Mouse (Mus musculus): ENCODE results near the gene Slc16a10.

Gene Slc16a10

DNA sequence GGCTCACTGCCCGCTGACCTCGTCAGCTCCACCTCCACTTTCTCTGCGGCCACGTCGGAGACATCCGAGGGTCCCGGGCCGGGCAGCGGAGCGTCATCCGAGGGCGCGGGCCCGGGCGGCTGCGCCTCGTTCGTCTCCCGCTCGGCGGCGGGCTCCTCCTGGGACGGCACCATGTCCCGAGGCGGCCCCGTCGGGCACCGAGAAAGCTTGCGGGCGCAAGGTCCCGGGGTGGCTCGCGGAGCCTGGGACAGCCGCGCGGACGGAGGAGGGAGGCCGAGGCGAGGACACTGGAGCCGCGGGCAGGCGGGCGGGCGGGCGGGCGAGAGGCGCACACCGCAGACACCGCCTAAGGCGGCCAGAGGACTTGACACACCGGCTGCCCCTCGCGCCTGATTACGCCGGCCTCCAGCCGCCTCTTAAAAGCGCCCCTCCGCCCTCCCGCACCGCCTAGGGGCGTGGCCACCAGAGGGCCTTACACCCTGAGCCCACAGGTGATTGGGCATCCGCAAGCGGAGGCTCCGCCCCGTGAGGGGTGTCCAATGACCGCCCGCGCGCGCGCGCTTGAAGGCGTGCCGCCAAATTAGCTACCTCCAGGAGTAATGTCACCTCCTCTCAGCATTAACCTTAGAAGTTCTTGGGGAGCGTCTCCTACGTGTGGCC is at the start of gene Slc16a10:
Gene Slc16a10 (minus strand): TSS at position 395 of the 660 bp plus-strand sequence.
- DNase-seq, result peak; percentile 98

DNA sequence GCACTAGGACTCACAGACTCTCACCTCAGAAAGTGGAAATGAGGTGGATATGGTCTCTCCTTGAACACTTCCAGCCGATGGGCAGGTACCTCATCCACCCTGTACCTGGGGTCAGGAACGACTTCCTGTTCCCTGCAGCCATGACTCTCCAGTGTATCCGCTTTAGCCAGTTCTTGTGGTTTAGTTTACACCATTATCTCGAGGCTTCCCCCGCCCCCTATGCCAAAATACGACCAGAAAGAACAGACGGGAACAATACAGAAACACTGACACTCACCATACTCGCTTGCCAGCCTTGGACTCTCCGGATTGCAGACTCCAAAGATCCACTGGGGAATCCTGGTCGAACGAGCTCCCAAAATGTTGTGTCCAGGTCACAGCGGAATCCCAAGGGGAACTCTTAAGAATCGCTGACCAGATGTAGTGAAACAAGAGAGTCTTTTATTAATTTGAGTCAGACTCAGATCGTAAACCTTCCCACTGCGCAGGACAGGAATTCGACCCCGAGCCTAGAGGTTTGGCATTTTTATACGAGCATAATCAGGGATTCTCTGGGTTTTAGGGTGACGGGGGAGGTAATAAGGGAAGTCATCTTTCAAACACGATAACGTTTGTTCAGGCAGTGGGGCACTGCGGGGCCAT is 49.4 kb upstream of the Slc16a10 start:
- DNase-seq, result no peak

DNA sequence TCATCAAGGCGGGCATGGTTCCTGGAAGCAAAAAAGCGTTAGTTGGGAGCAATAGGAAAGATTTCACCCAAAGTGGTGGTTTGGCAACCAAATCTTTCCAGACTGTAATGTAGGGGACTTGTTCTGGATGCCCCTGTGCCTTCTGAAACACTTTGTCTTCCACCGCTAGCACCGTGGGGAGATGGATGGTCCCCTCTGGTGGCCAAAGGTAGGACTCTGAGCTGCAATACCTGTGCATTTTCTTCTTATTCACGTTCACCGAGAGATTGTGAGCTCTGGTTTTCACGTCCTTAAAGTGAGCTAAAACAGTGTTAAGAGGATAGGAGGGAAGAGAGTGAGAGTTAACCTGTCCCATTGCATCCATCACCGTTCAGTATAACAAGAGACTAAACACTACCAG is 48.8 kb upstream of the Slc16a10 start:
- DNase-seq, result no peak

DNA sequence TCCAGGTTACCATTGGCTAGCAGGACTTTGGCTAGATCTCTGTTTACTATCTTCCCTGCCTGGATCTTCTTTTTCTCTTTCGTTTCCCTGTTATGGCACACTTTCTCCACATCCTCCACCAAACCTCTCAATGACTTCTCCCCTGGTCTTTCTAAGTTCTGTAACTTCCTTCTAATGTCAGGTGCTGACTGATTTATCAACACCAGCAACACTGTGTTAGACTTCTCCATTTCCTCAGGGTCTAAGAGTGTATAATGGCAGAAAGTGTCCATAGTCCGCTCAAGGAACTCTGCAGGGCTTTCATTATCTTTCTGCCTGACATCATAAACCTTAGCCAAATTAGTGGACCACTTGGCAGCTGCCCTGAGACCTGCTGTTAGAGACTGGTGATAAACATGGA is 47.6 kb upstream of the Slc16a10 start:
- no peak for DNase-seq

DNA sequence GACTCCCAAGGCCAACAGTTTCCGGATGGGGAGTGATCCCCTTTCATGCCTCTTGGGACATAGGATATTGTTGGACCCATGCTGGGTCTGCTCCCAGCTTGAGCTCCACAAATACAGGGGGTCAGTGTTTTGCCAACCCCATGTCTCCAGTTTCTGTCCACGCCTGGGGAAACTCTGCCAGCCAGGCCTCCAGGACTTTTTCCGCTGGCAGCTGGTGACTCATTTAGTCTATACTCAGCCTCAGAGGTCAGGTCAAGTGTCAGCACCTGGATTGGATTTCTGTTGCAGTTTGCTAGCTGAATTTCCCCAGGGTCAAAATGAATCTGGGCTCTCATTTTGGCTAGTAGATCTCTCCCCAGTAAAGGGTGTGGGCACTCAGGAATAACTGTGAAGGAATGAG is 46.8 kb upstream of the Slc16a10 start:
- DNase-seq, result no peak

DNA sequence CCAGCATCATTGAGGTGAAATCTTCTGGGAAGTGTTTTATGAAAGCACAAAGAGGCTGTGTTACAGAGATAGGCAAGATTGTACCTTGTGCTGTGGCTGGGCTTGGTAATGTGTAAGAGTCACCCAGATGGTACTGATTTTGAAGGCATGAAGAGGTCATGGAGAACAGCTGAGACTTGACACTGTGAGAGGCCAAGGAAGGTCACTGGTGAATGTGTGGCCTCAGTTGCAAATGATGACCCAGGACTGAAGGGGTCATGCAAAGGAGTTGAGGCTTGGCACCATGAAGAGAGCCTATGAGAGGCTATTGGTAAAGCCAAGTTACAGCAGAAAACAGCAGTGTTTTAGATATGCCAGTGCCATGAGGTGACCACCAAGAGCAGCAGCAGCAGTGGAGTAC is 43.9 kb upstream of the Slc16a10 start:
- no peak for DNase-seq

DNA sequence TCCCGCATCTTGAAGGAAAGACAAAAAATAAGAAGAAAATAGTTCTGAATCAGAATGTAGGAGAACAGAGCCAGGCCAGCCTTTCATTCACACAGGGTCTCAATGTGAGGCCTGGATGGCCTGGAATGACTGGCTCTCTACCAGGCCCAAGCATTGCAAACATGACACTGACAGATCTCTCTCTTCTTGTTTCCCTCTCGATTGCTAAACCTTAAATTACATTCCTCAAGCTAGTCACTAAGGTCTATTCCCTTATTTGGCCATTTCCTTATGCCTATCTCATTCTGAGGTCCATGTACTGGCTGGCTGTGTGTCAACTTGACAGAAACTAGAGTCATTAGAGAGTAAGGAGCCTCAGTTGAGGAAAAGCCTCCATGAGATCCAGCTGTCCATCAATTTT is 38.0 kb upstream of the Slc16a10 start:
- no peak for DNase-seq

DNA sequence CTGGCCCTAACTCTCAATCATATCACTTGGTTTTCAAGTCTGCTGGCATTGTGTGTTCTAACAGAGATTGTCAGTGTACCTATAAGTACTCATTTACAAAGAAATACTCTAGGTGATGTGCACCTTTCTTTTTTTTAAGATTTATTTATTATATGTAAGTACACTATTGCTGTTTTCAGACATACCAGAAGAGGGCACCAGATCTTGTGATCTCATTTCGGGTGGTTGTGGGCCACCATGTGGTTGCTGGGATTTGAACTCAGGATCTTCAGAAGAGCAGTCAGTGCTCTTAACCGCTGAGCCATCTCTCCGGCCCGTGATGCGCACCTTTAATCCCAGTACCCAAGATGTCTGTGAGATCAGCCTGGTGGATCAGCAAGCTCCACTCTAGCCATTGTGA is 37.1 kb upstream of the Slc16a10 start:
- no peak for DNase-seq

DNA sequence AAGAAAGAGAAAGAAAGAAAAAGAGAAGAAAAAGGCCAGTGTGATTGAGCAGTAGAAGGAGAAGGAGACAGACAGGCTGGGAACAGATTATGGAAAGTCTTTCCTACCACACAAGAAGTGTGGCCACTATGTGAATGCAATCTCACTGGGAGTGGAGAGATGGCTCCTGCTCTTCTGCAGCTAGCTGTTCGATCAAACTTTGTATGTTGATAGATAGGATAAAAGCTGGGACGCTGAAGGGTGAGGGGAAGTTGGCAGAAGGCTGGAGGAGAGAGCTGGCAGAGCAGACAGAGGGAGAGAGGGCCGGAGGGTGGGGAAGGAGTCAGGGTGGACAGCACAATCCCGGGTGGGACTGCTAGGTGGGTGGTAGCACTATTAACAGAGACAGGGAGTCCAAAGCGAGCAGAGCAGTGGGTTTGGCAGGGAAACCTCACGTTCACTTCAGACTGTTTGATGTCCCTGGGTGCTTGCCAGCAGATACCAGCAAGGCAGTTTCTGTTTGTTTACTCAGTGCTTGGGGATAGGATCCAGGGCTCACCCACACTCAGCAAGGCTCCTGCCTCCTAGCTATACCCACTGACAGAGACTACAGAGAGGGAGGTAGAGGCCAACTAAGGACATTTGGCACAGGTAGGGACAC is 35.4 kb upstream of the Slc16a10 start:
- DNase-seq, result peak; percentile 15 to 22

DNA sequence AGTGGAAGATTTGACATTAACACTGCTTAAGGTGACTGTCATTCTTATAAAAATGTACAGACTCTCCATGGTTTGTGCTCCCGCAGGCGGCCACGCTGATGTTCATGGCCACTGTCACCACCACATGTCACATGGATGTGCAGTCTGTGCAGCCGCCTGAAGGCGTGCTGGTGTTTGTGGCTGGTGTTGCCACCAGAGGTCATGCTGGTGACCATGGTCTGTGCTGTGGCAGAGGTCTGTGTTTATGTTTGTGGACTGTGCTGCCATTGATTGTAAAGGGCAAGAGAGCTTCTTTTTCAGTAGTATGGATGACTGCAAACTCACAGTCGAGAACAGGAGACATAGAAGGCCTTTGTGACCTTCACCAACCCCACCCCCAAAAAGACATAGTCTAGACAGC is 30.1 kb upstream of the Slc16a10 start:
- no peak for DNase-seq

DNA sequence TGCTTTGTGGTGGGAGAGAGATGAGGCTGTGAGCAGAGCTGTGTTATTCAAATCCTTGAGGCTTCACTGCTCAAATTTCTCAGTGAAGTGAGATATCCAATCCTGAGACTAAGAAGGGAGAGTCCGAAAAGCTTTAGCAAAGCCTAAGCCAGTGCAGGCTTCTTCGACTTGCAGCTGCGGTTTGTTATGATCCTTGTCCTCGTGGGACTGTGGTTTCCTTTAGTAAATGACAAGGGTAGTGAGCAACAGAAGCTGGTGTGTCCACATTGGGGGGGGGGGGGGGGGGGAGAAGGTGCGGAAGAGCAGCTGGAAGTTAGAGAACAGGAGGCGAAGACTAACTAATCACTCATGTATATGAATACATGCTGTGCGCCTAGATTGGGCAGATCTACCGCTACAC is 29.2 kb upstream of the Slc16a10 start:
- DNase-seq, result no peak

DNA sequence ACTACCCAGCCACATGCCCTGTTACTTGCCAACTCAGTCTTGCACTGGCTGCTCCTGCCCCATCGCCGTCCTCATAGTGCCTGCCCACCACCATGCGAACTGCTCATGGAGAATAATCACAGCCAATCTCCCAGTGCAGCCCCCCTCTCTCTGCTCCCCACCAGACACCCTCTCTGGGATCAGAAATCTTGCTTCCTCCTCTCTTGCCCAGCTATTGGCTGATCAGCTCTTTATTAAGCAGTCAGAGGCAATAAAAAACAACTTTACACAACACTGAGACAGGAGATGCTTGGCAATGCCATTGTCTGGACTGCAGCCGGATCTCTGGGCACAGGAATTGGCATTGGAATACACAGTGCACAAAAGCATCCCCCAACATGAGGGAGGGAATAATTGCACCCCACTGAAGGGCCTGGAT is 28.1 kb upstream of the Slc16a10 start:
- DNase-seq, result no peak

DNA sequence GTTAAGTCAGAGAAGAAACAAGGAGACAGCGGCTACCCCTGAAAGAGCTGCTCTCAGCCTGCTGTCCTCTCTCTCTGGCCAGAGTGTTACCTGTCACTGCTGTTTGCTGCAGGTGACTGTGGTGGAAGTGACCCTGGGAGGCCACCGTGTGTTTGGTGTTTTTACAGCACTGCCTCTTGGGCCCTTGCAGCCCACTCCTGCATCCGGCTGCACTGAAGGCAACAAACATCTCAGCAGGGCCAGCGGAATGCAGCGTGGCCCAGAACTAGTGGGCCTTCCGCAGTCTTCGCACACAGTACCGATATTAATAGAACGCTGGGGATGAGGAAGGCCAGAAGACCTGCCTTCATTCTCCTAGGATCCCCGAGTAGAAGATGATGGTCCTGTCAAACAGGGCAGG is 27.5 kb upstream of the Slc16a10 start:
- no peak for DNase-seq

DNA sequence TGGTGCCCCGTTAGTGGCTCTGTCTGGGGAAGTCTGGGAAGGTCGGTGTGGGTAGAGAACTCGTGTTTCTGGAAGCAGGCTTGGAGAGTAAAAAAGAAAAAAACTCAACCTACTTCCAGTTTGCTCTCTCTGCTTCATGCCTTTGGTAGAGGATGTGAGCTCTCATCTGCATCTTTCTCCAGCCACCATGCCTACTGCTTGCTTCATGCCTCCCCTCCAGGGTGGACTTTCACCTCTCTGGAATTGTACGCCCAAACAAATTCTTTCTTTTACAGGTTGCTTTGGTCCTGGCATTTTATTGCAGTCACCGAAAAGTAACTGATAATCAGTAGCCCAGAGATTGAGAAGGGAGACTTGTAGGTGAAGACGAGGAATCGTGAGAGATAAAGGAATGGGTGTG is 27.0 kb upstream of the Slc16a10 start:
- no peak for DNase-seq

DNA sequence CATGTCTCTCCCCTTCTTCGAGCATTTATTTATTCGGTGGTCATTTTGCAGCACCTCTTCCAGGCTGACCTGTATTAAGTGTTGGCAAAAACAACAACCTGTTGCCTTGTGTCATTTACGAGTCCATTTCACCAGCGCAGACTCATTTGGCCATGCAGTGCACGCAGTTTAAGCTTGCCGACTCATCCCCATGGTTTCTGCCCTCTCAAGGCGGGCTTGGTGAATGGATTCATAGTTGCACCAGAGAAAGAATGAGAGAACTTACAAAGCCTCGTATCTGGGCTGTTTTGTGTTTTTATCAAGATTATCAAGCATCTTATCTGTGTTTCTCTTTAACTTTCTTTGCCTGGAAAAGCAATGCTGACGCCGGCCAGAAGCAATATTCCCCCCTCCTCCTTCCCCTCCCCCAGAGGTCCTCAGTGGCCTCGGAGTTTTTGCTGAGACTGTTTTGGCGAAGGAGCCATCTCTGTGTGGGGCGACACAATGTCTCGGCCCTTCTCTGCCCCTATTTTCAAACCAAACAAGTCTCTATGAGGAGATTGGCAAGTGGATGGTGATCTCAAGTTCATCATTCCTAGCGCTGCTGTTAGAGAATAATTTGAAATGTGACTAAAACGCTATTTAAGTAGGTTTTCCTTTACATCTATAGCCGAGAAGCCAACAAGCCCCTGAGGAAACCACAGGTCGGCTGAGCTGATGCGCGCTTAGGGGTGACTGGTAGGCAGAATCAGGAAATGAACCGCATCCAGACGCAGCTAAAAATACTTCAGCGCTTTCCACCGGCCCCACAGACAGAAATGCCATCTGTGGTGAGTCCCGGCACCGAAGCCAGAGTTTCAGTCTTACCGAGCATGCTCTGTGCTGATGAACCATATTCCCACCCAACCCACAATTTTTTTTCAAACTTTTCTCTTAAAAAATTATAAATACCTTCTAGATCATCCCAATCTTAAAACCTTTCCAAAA is 22.6 kb upstream of the Slc16a10 start:
- peak; percentile 48 to 53 for DNase-seq

DNA sequence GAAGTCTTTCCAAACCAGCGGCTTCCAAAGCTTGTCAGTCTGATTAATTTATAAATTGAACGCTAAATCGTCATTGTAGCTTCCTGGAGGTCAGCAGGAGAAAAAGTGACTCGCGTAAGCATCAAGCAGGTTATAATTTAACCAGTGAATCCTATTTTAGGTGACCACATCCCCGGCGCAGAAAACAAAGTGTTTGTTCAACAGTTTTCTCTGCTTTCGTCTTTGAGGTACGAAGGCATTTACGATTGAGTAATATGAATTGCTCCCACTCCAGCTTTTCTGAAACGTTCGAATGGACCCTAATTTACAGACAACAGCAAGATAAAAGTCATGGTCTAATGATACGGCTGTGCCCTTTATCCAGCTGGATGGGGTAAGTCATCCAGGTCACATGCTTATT is 21.9 kb upstream of the Slc16a10 start:
- no peak for DNase-seq

DNA sequence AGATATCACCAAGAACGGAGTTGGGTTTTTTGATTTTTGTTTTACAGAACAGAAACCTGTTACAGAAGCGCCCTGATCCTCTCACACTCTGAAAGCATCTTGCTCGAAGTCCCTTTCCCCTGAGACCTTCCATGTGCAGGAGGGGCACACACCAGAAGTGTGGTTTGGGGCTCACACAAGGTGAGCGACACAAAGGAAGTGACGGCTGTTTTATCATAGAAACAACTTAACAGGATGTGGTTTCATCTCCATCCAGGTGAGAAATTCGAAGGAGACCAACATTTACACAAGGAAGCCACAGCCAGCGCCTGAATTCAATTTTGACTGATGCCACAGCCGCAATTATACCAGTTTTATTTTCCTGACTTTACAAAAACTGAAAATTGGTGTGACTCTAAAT is 21.3 kb upstream of the Slc16a10 start:
- DNase-seq, result no peak

DNA sequence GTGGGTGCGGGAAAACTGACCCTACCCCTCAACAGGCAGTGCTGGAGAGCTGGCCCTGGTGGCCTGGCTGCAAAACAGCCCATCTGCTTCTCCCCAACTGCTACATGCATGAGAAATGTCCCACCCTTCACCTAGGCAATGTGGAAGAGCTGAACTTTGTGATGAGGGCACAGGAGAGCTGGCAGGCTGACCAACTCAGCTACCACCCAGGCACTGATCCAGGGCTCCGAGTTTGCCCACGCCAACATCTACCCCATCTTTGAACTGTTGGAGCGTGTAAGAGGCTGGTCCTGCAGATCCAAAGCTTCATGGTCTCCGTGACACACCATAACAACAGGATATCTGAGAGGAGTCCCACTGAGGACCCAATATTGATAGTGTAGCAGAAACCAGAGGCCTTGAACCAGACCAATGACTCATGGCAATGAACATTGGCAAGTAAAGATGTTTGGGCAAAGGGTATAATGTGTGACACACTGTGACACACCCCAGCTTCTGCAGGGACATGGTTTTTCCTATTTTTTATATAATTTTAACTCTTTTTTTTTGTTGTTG is 19.7 kb upstream of the Slc16a10 start:
- DNase-seq, result no peak

DNA sequence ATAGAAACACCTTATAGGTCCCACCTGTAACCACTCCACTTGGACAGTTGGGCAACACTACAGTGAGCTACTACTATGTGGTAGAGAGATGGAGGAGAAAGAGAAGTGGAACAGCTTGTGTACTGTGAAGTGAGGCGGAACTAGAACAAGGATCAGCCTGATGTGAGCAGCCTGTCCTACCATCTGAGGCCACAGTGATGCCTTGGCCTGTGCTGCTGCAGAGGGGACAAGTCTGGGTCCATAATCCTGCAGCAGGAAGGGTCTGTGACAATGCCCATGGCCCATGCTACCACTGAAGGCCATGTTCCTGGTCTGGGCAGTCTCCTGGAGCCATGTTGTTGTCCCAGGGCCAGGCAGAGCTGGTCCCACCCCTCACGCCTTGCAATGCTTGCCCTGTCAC is 19.2 kb upstream of the Slc16a10 start:
- no peak for DNase-seq

DNA sequence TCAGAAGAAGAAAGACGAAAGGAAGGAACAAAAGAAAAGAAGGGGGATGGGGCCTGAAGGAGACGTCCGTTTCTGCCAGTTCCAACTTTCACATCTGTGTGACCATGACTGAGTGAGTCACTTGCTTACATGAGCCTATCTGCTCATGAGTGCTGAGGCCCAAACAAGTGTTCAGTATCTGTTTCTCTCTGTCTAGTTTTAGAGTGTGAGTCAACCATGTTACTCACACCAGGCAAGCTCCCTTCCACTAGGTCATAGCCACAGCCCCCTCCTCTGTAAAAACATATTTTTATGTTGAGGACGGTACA is 10.4 kb upstream of the Slc16a10 start:
- DNase-seq, result no peak

DNA sequence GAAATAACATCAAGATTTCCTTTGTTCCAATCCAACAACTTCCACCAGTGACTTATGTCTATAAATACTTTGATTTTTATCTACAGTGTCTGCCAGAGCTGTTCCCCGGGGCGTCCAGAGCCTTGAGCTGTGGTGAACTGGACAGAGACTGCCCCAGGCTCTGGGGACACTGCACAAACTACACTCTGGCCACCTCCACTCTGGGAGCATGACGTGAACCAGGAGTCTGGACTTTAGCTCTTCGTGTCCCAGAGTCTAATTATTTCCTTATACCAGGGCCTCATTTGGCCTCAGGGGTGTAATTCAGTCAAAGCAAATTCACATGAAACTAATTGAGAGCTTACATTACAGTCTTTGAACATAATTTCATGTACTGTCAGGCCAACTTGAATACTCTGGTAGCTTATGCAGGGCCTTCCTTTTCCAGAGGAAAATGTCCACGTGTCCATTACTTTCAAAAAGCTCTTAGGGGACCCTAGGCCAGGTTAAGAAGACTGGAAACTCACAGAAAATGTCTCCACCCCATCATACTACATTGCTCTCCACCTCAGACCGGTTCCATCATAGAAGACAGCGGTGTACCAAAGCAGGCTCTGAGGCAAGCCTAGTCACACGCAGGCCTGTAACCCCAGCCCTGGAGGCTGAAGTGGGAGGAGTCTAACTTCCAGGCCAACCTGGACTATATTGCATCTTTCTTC is 9.9 kb upstream of the Slc16a10 start:
- DNase-seq, result no peak

DNA sequence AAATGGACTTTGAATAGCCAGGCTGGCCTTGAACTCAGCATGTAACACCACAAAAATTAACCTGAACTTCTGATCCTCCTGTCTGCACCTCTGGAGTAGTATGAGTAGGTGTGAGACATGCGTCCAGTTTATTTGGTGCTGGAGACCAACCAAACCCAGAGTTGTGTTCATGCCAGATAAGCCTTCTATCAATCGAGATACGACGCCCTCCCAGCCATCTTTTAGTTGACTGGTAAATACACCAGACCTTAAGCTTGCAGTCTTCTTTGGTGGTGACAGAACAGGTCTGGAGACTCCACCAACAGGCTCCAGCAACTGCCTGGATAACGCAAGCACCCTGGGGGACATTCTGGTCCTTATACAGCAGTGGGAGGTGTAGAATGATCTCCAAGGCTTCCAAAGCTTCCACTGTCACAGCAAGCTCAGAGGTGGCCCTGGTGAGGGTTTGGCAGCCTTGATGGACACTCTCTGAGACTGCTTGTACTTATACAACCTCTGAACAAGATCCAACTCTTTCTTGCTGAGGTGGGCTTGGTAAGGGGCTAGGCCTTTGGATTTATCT is 7.6 kb upstream of the Slc16a10 start:
- DNase-seq, result no peak

All from cerebellum, adult 18-20 months (tissue).